Mouse (Mus musculus) mesoderm, embryonic 11.5 days (tissue): Measurements from ENCODE around the gene Tent5d.

Experiments used
- DNase-seq: peaks from one replicate; pipeline ENCODE4 v3.0.0-alpha.2; 2012; ENCODE audit warnings: low read depth, low spot score

The Tent5d gene

GRCm38 (mm10) chrX:107792290-107792689, at the start of gene Tent5d:
Gene Tent5d (plus strand): TSS chrX:107792590.
- no peak for DNase-seq

GRCm38 (mm10) chrX:107767896-107768295, 24.5 kb upstream of the Tent5d start:
- DNase-seq: no peak

- DNase-seq: no peak
Observed at GRCm38 (mm10) chrX:107790136-107790535, 2.3 kb upstream of the Tent5d start.

- DNase-seq: no peak
Observed at GRCm38 (mm10) chrX:107790750-107791493, 1.5 kb upstream of the Tent5d start.

- no peak for DNase-seq
Observed at GRCm38 (mm10) chrX:107795785-107796184, 3.4 kb downstream of the Tent5d start.

- DNase-seq: no peak
Observed at GRCm38 (mm10) chrX:107796919-107797318, 4.5 kb downstream of the Tent5d start.

- DNase-seq: no peak
Observed at GRCm38 (mm10) chrX:107812120-107812519, 19.7 kb downstream of the Tent5d start.

GRCm38 (mm10) chrX:107815502-107816217, 23.3 kb downstream of the Tent5d start:
- no peak for DNase-seq

GRCm38 (mm10) chrX:107816218-107816554, 23.8 kb downstream of the Tent5d start, which contains the start of gene 2610002M06Rik:
Gene 2610002M06Rik (minus strand): TSS chrX:107816334.
- peak; percentile 89 for DNase-seq

GRCm38 (mm10) chrX:107816726-107817125, 24.3 kb downstream of the Tent5d start:
- no peak for DNase-seq

- peak; percentile 12 for DNase-seq
Observed at GRCm38 (mm10) chrX:107858165-107858564, 65.8 kb downstream of the Tent5d start.
